Mouse (Mus musculus) cortical plate, adult 2 months (tissue): ENCODE results near the gene 1110012L19Rik.

Source experiments
- CTCF ChIP-seq: fragments of 200-500 bp; IDR thresholded peaks from 2 replicates; pipeline ENCODE4 v1.5.1; 2011; ENCODE audit warnings: mild to moderate bottlenecking, control low read depth, low read length; ENCODE audit not compliant: insufficient read depth; ENCODE audit errors: extremely low read depth
- POLR2A ChIP-seq: fragments of 200-500 bp; IDR thresholded peaks from 2 replicates; pipeline ENCODE4 v1.6.1; 2011; ENCODE audit warnings: mild to moderate bottlenecking, low read length, control low read depth; ENCODE audit not compliant: insufficient read depth; ENCODE audit errors: extremely low read depth

DNA sequence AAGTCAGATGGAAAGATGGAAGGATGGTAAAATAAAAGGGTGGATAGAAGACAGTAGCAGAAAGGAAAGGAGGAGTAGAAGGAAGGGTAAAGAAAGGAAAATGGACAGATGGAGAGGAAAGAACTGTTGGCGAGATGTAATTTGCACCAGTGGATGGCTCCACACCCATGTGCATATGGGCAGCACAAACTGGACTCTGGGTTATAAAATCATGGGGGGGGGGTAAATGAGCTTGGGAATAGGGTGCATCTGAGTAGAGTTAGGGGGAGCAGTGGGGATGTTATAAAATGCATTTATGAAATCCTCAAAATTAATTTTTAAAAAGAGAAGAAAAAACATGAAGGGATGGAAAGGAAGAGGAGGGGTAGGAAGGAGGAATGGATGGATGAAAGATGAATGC lies 21.5 kb upstream of the 1110012L19Rik start:
- TF ChIP-seq CTCF: no peak
- no peak for TF ChIP-seq POLR2A
